Mouse (Mus musculus) olfactory bulb, adult 2 months (tissue): Measurements from ENCODE around the gene Cdc37.

Source experiments
- CTCF ChIP-seq: fragments of 200-500 bp; IDR thresholded peaks from 2 replicates; pipeline ENCODE4 v1.5.1; 2012; ENCODE audit warnings: low read depth, mild to moderate bottlenecking, low read length, moderate library complexity; ENCODE audit not compliant: insufficient read depth
- POLR2A ChIP-seq: fragments of 200-500 bp; IDR thresholded peaks from 2 replicates; pipeline ENCODE4 v1.6.1; 2012; ENCODE audit warnings: mild to moderate bottlenecking, low read depth, low read length, moderate library complexity; ENCODE audit not compliant: insufficient read depth

- no peak for TF ChIP-seq CTCF
- no peak for TF ChIP-seq POLR2A
Measured at GRCm38 (mm10) chr9:21164072-21164471, 14.3 kb upstream of the Cdc37 start.
